Mouse (Mus musculus) heart, adult 2 months (tissue): ENCODE measurements around the gene Arl13a. TPM values are rescaled to one million over a fixed set of nuclear protein-coding genes. Genes with fewer than 3 reads are reported as not detected.

Source experiments
- DNase-seq, 2 experiments: peaks; one replicate each; pipeline ENCODE4 v3.0.0; 2021
- H3K27ac ChIP-seq: fragments of 200-600 bp; 2 replicates; pipeline ENCODE4 v1.8.1; 2022
- H3K27me3 ChIP-seq: fragments of 200-500 bp; 2 replicates; pipeline ENCODE4 v1.6.1; 2012; ENCODE audit warnings: mild to moderate bottlenecking, low read length, inconsistent platforms, mixed read lengths; ENCODE audit not compliant: control insufficient read depth, insufficient read depth
- H3K36me3 ChIP-seq: fragments of 200-500 bp; 2 replicates; pipeline ENCODE4 v1.6.1; 2012; ENCODE audit warnings: low read length, inconsistent platforms; ENCODE audit not compliant: control insufficient read depth, insufficient read depth
- H3K4me1 ChIP-seq: fragments of 200-500 bp; 2 replicates; pipeline ENCODE4 v1.6.1; 2011; ENCODE audit warnings: low read length; ENCODE audit not compliant: control insufficient read depth, insufficient read depth
- H3K4me3 ChIP-seq: fragments of 200-600 bp; 2 replicates; pipeline ENCODE4 v1.8.1; 2022
- H3K79me2 ChIP-seq: fragments of 200-500 bp; replicated peaks from 2 replicates; pipeline ENCODE4 v1.6.1; 2012; ENCODE audit warnings: mild to moderate bottlenecking, inconsistent platforms, low read length, moderate library complexity, mixed read lengths; ENCODE audit not compliant: control insufficient read depth, insufficient read depth
- H3K9ac ChIP-seq: fragments of 200-500 bp; 2 replicates; pipeline ENCODE4 v1.6.1; 2012; ENCODE audit warnings: low read depth, mild to moderate bottlenecking, control low read depth, inconsistent platforms, low read length, mixed read lengths
- CTCF ChIP-seq: fragments of 200-600 bp; IDR thresholded peaks from 2 replicates; pipeline ENCODE4 v1.8.1; 2022; ENCODE audit warnings: antibody characterized with exemption, mild to moderate bottlenecking, moderate library complexity
- EP300 ChIP-seq: fragments of 200-500 bp; IDR thresholded peaks from 2 replicates; pipeline ENCODE4 v1.6.1; 2011; ENCODE audit warnings: low read depth, low read length, control low read depth; ENCODE audit not compliant: insufficient read depth
- POLR2A ChIP-seq: fragments of 200-500 bp; IDR thresholded peaks from 2 replicates; pipeline ENCODE4 v1.6.1; 2011; ENCODE audit warnings: mild to moderate bottlenecking, low read depth, low read length, control low read depth; ENCODE audit not compliant: insufficient read depth
- WGBS: fragments of 180-500 bp; shearing (Covaris S2); methylation state at CpG from one replicate; pipeline ENCODE4 v1.1.7; 2018; 5-methylcytosine and 5-hydroxymethylcytosine counted together
- intact Hi-C: fragments of 180-260 bp; cut with DNase I; formaldehyde crosslinking; loops from one replicate; pipeline ENCODE4 v1.15.1; 2025
- polyA plus RNA-seq: library from polyadenylated mRNA; depleted of rRNA; stranded (reverse); fragments of >200 nt; gene quantifications from 2 replicates; pipeline ENCODE4 v1.2.3, GENCODE M21; 2012
- total RNA-seq, 2 experiments: library from RNA; stranded (reverse); gene quantifications; 2 replicates each; pipeline ENCODE4 v1.2.3; 2021

The Arl13a gene
- total and polyA plus RNA-seq, 3 experiments: not detected

GRCm38 (mm10) chrX:134211151-134211642, 23.9 kb downstream of the Arl13a start:
- TF ChIP-seq EP300 (no peak), POLR2A (no peak)
- WGBS: 87% methylated on average over 7 of the region's 7 CpGs

GRCm38 (mm10) chrX:134218161-134218560, 30.9 kb downstream of the Arl13a start:
- intact Hi-C loops: no loop called here
- no peaks in the 10 kb centered on the region for H3K79me2 ChIP-seq

More at GRCm38 (mm10) chrX:134211151-134211642, 23.9 kb downstream of the Arl13a start:
- intact Hi-C loops: no loop called here
- H3K4me3 ChIP-seq: no peak overlapping the region
- no peak overlapping the region for H3K9ac ChIP-seq
- H3K36me3 ChIP-seq: no peaks in the 10 kb centered on the region
- no peaks in the 10 kb centered on the region for H3K4me1 ChIP-seq
- H3K27me3 ChIP-seq: no peaks in the 10 kb centered on the region
- no peak for DNase-seq
- no peak overlapping the region for H3K27ac ChIP-seq
- H3K79me2 ChIP-seq: no peaks in the 10 kb centered on the region

GRCm38 (mm10) chrX:134220618-134221017, 33.3 kb downstream of the Arl13a start:
- H3K4me3 ChIP-seq: no peak overlapping the region
- no peaks in the 10 kb centered on the region for H3K79me2 ChIP-seq
- no peak for DNase-seq
- H3K36me3 ChIP-seq: no peaks in the 10 kb centered on the region; the same call in 1 of the 2 replicates
- WGBS: 46% methylated on average over 3 of the region's 3 CpGs
- TF ChIP-seq POLR2A (no peak), CTCF (no peak), EP300 (no peak)
- no peaks in the 10 kb centered on the region for H3K27me3 ChIP-seq
- H3K27ac ChIP-seq: no peak overlapping the region
- no peak overlapping the region for H3K9ac ChIP-seq
- intact Hi-C loops: no loop called here
- no peaks in the 10 kb centered on the region for H3K4me1 ChIP-seq

More at GRCm38 (mm10) chrX:134218161-134218560, 30.9 kb downstream of the Arl13a start:
- Histone ChIP-seq H3K9ac (no peak overlapping the region), H3K27ac (no peak overlapping the region), H3K4me1 (no peaks in the 10 kb centered on the region), H3K4me3 (no peak overlapping the region), H3K27me3 (no peaks in the 10 kb centered on the region), H3K36me3 (no peaks in the 10 kb centered on the region; the same call in 1 of the 2 replicates)
- TF ChIP-seq CTCF: no peak
- TF ChIP-seq EP300: no peak
- no peak for TF ChIP-seq POLR2A
- no peak for DNase-seq
- 70% methylated on average over 4 of the region's 4 CpGs for WGBS

GRCm38 (mm10) chrX:134221856-134222255, 34.6 kb downstream of the Arl13a start, which contains the start of gene Nox1:
TSS of gene Nox1 (minus strand) at chrX:134221956.
- TF ChIP-seq POLR2A: no peak
- TF ChIP-seq EP300: no peak
- TF ChIP-seq CTCF: no peak
- H3K4me1 ChIP-seq: no peaks in the 10 kb centered on the region
- DNase-seq: no peak
- no peaks in the 10 kb centered on the region for H3K27me3 ChIP-seq
- no peaks in the 10 kb centered on the region; the same call in 1 of the 2 replicates for H3K36me3 ChIP-seq
- H3K4me3 ChIP-seq: no peak within 1 kb of the TSS
- H3K9ac ChIP-seq: no peak within 1 kb of the TSS
- intact Hi-C loops: no loop called here
- no peak within 1 kb of the TSS for H3K27ac ChIP-seq
- WGBS: 63% methylated on average over 4 of the region's 4 CpGs
- H3K79me2 ChIP-seq: no peaks in the 10 kb centered on the region

GRCm38 (mm10) chrX:134233048-134233447, 45.7 kb downstream of the Arl13a start:
- TF ChIP-seq POLR2A: no peak
- TF ChIP-seq EP300: no peak
- TF ChIP-seq CTCF: no peak

GRCm38 (mm10) chrX:134238266-134238665, 51.0 kb downstream of the Arl13a start:
- DNase-seq: no peak
- intact Hi-C loops: no loop called here
- Histone ChIP-seq H3K4me3 (no peak overlapping the region), H3K36me3 (no peaks in the 10 kb centered on the region), H3K4me1 (no peaks in the 10 kb centered on the region), H3K9ac (no peak overlapping the region), H3K27ac (no peak overlapping the region), H3K79me2 (no peaks in the 10 kb centered on the region), H3K27me3 (no peaks in the 10 kb centered on the region)
- WGBS: 90% methylated on average over 10 of the region's 10 CpGs
- TF ChIP-seq POLR2A: no peak
- TF ChIP-seq EP300: no peak
- TF ChIP-seq CTCF: no peak

More at GRCm38 (mm10) chrX:134233048-134233447, 45.7 kb downstream of the Arl13a start:
- DNase-seq: no peak
- Histone ChIP-seq H3K36me3 (no peaks in the 10 kb centered on the region), H3K79me2 (no peaks in the 10 kb centered on the region), H3K27ac (no peak overlapping the region), H3K4me1 (no peaks in the 10 kb centered on the region), H3K9ac (no peak overlapping the region), H3K27me3 (no peaks in the 10 kb centered on the region), H3K4me3 (no peak overlapping the region)
- 80% methylated on average over 1 of the region's 1 CpGs for WGBS
- intact Hi-C loops: no loop called here
